Mouse (Mus musculus): Measurements from ENCODE around the gene Ccdc158. TPM values are rescaled to one million over a fixed set of nuclear protein-coding genes. Genes with fewer than 3 reads are reported as not detected.
A peak's percentile ranks its signal among the peaks of the same experiment; 100 is the strongest.

Gene Ccdc158
- polyA plus RNA-seq, 1 experiment: 0.13 TPM

DNA sequence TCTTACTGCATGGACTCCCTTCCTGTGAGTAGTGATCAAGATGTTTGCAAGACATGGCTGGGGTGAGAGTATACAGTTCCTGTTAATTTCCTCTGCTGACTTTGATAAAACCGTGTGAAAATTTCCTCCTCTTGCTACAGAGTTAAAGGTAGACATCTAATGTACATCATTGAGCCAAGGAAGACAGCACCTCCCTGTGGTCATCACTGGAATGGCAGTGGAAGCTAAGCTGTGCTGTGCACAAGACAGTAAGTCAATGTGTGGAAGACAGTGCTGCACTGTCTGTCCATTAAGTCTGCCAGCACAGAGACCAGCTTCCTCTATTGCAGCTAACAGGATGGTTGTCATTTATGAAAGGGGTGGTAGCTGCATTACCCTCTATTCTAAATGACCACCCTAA is 18.8 kb downstream of the Ccdc158 start:
- H3K4me1 ChIP-seq (ENCODE audit: control insufficient read depth, insufficient read depth, low read length): no peaks in the 10 kb centered on the region
- TF ChIP-seq POLR2A (IDR thresholded peaks at IDR 0.05; ENCODE audit: borderline replicate concordance, insufficient read depth, low read length) (no peak), CTCF (IDR thresholded peaks at IDR 0.05; ENCODE audit: borderline replicate concordance, insufficient read depth, low read depth, low read length) (peak; percentile 70)
- H3K27ac ChIP-seq (ENCODE audit: insufficient read depth, low read length): no peak overlapping the region
- peak; percentile 32 to 62 for DNase-seq
- 6% methylated on average over 1 of the region's 1 CpGs for WGBS
- no peak overlapping the region for H3K4me3 ChIP-seq (replicated peaks; ENCODE audit: insufficient read depth, low read depth, low read length)
- no peaks in the 10 kb centered on the region for H3K27me3 ChIP-seq (ENCODE audit: control insufficient read depth, insufficient read depth, low read length)

DNA sequence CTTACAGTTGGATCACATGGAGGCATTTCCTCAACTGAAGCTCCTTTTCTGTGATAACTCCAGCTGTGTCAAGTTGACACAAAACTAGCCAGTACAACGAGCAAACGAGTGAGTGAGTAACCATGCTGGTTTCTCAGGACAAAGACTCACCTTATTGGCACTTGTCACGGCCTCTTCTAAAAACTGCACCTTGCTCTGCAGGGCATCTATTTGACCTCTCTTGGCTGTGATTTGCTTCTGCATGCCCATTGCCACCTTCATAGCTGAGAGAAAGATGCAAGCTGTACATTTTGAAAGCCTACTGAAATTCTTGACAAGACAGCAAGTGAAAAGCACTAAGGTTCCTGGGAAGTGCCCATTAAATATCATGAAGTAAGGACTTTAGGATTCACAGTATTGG is 34.2 kb downstream of the Ccdc158 start:
- Histone ChIP-seq H3K4me1 (ENCODE audit: control insufficient read depth, insufficient read depth, low read length) (no peaks in the 10 kb centered on the region), H3K27ac (ENCODE audit: insufficient read depth, low read length) (no peak overlapping the region), H3K27me3 (ENCODE audit: control insufficient read depth, insufficient read depth, low read length) (no peaks in the 10 kb centered on the region), H3K4me3 (replicated peaks; ENCODE audit: insufficient read depth, low read depth, low read length) (no peak overlapping the region)
- TF ChIP-seq POLR2A (IDR thresholded peaks at IDR 0.05; ENCODE audit: borderline replicate concordance, insufficient read depth, low read length) (no peak), CTCF (IDR thresholded peaks at IDR 0.05; ENCODE audit: borderline replicate concordance, insufficient read depth, low read depth, low read length) (no peak)
- WGBS: 67% methylated on average over 3 of the region's 3 CpGs
- DNase-seq: no peak

DNA sequence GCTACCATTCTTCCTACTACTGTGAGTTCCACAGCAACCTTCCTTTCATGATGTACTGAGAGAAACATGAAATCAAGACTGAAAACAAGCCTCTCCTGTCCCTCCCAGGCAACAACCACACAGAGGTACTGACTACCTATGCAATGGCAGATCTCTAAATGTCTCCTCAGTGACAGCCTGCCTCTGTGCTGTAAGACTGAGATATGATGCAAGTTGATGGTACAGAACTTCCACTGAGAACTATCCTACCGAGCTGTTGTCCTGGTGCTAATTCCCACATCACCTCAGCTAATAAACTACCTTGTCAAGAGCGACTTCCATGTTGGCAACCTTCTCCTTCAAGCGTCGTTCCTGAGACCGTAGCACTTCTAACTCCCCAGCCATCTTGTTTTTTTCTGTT is 39.2 kb downstream of the Ccdc158 start:
- no peak for DNase-seq
- Histone ChIP-seq H3K27ac (ENCODE audit: insufficient read depth, low read length) (no peak overlapping the region), H3K4me1 (ENCODE audit: control insufficient read depth, insufficient read depth, low read length) (no peaks in the 10 kb centered on the region), H3K27me3 (ENCODE audit: control insufficient read depth, insufficient read depth, low read length) (no peaks in the 10 kb centered on the region), H3K4me3 (replicated peaks; ENCODE audit: insufficient read depth, low read depth, low read length) (no peak overlapping the region)
- WGBS: 87% methylated on average over 5 of the region's 5 CpGs
- TF ChIP-seq POLR2A (IDR thresholded peaks at IDR 0.05; ENCODE audit: borderline replicate concordance, insufficient read depth, low read length) (no peak), CTCF (IDR thresholded peaks at IDR 0.05; ENCODE audit: borderline replicate concordance, insufficient read depth, low read depth, low read length) (no peak)

DNA sequence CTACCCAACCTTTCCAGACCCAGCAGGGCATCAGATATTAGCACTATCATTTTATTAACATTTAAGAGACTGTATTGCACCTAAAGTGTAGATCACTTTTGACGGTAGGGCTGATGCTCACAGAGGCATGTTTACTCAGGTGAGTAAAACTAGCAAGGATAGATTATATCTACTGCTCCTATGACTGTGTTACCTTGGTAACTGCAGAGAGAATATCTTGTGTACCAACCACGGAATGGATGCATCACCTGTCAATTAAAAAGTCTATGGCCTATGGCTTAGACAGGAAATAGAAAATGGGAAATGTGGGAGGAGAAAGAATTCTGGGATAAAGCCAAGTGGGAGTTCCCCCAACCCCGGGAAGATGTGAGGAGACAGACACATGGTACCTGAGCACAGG is 40.2 kb downstream of the Ccdc158 start:
- H3K4me1 ChIP-seq (ENCODE audit: control insufficient read depth, insufficient read depth, low read length): no peaks in the 10 kb centered on the region

DNA sequence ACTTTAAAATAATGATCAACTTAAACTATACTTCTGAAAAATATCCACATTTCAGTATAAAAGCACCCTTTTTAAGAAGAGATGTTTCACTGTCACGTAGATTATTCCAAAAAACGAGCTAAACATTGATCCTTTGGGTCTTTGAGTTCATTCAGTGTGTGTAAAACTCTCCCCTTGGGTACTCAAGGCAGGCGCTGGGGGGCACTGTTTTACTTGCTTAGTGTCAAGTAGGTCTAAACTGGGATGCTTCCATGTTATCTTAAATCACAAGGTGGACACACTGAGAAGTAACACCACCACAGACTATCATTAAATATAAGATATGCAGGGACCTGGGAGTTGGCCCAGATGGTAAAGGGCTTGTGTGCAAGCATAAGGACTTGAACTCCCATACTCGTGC is 41.5 kb downstream of the Ccdc158 start:
- DNase-seq: no peak
- WGBS: 57% methylated on average over 4 of the region's 4 CpGs
- Histone ChIP-seq H3K27me3 (ENCODE audit: control insufficient read depth, insufficient read depth, low read length) (no peaks in the 10 kb centered on the region), H3K27ac (ENCODE audit: insufficient read depth, low read length) (no peak overlapping the region), H3K4me1 (ENCODE audit: control insufficient read depth, insufficient read depth, low read length) (no peaks in the 10 kb centered on the region), H3K4me3 (replicated peaks; ENCODE audit: insufficient read depth, low read depth, low read length) (no peak overlapping the region)
- TF ChIP-seq CTCF (IDR thresholded peaks at IDR 0.05; ENCODE audit: borderline replicate concordance, insufficient read depth, low read depth, low read length) (no peak), POLR2A (IDR thresholded peaks at IDR 0.05; ENCODE audit: borderline replicate concordance, insufficient read depth, low read length) (no peak)

More for the DNA sequence above, 40.2 kb downstream of the Ccdc158 start:
- H3K27ac ChIP-seq (ENCODE audit: insufficient read depth, low read length): no peak overlapping the region
- TF ChIP-seq POLR2A (IDR thresholded peaks at IDR 0.05; ENCODE audit: borderline replicate concordance, insufficient read depth, low read length): no peak
- no peak for TF ChIP-seq CTCF (IDR thresholded peaks at IDR 0.05; ENCODE audit: borderline replicate concordance, insufficient read depth, low read depth, low read length)
- H3K27me3 ChIP-seq (ENCODE audit: control insufficient read depth, insufficient read depth, low read length): no peaks in the 10 kb centered on the region
- WGBS: 78% methylated on average over 3 of the region's 3 CpGs
- H3K4me3 ChIP-seq (replicated peaks; ENCODE audit: insufficient read depth, low read depth, low read length): no peak overlapping the region
- DNase-seq: no peak

DNA sequence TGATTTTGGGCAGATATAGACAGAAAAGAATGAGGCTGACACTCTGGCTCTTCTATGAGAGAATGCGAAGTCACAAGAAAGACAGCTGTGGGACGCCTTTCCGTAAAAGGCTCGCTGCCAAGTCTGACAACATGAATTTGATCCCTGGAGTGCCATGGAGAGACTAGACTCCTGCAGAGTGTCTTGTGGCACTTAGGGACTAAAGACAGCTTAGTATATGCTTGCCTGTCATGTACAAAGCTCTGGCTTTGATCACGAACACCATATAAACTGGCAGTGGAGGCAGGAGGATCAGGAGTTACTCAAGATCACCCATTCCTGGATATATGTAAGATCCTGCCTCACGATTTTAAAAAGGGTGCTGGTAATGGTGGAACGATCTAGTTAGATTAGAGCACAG is 47.2 kb downstream of the Ccdc158 start:
- Histone ChIP-seq H3K4me3 (replicated peaks; ENCODE audit: insufficient read depth, low read depth, low read length) (no peak overlapping the region), H3K27me3 (ENCODE audit: control insufficient read depth, insufficient read depth, low read length) (no peaks in the 10 kb centered on the region), H3K4me1 (ENCODE audit: control insufficient read depth, insufficient read depth, low read length) (no peaks in the 10 kb centered on the region), H3K27ac (ENCODE audit: insufficient read depth, low read length) (no peak overlapping the region)
- WGBS: 40% methylated on average over 7 of the region's 7 CpGs
- TF ChIP-seq CTCF (IDR thresholded peaks at IDR 0.05; ENCODE audit: borderline replicate concordance, insufficient read depth, low read depth, low read length) (no peak), POLR2A (IDR thresholded peaks at IDR 0.05; ENCODE audit: borderline replicate concordance, insufficient read depth, low read length) (no peak)
- no peak for DNase-seq

DNA sequence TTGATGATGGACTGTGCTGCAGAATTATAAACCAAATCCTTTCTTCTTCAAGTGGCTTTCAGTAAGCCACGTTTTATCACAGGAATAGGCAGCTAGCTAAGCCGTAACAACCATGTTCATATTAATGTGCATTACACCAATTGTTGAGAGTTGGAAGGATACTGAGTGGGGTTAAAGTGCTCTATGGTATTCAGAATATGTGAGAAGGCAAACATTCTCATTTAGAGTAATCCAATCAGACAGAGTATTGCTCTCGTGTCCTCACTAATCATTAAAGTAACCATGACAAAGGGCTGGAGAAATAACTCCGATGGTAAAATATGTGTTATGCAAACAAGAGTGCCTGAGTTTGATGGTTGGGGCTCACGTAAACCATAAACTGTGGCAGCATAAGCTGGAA is 53.2 kb downstream of the Ccdc158 start:
- Histone ChIP-seq H3K27me3 (ENCODE audit: control insufficient read depth, insufficient read depth, low read length) (no peaks in the 10 kb centered on the region), H3K27ac (ENCODE audit: insufficient read depth, low read length) (no peak overlapping the region), H3K4me3 (replicated peaks; ENCODE audit: insufficient read depth, low read depth, low read length) (no peak overlapping the region), H3K4me1 (ENCODE audit: control insufficient read depth, insufficient read depth, low read length) (no peaks in the 10 kb centered on the region)
- WGBS: 91% methylated on average over 5 of the region's 5 CpGs
- DNase-seq: no peak
- no peak for TF ChIP-seq CTCF (IDR thresholded peaks at IDR 0.05; ENCODE audit: borderline replicate concordance, insufficient read depth, low read depth, low read length)
- TF ChIP-seq POLR2A (IDR thresholded peaks at IDR 0.05; ENCODE audit: borderline replicate concordance, insufficient read depth, low read length): no peak

DNA sequence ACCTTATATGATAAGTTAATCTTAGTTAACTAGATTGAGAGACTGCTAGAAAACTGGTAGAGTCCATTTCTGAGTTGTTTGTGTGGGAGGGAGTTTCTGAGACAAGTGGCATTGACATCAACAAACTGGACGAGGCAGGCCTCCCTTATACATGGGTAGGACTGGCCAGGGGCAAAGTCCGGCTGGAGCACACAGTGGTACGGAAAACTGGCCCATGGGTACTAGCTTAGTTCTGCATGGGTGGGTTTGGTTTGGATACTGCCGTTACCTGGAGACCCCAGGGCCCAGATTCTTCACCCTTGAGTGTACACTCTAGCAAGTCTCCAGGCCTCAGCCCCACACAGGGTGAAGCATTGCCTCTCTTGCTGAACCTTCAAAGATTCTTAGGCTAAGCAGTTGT is 62.3 kb downstream of the Ccdc158 start:
- Histone ChIP-seq H3K27me3 (ENCODE audit: control insufficient read depth, insufficient read depth, low read length) (no peaks in the 10 kb centered on the region; the same call in 1 of the 2 replicates), H3K4me3 (replicated peaks; ENCODE audit: insufficient read depth, low read depth, low read length) (no peak overlapping the region), H3K4me1 (ENCODE audit: control insufficient read depth, insufficient read depth, low read length) (no peaks in the 10 kb centered on the region), H3K27ac (ENCODE audit: insufficient read depth, low read length) (no peak overlapping the region)
- TF ChIP-seq CTCF (IDR thresholded peaks at IDR 0.05; ENCODE audit: borderline replicate concordance, insufficient read depth, low read depth, low read length) (no peak), POLR2A (IDR thresholded peaks at IDR 0.05; ENCODE audit: borderline replicate concordance, insufficient read depth, low read length) (no peak)
- 88% methylated on average over 4 of the region's 4 CpGs for WGBS
- no peak for DNase-seq

All from cerebellum, adult 2 months (tissue).